In genomic region chr15:20696229-20696628, GRCm38 (mm10) we compare ENCODE assay signal across 24 mouse cellular contexts. TPM values are rescaled to one million over a fixed set of nuclear protein-coding genes. Genes with fewer than 3 reads are reported as not detected.
"Had no signal": no experiment of that assay in that cellular context is flagged by ENCODE, and none has a peak within 500 bp of the region (broad histone marks: within the 10 kb centered on the region; RNA-seq: fewer than 3 reads in every experiment).

No protein-coding gene starts in this region.

- H3K36me3 ChIP-seq: lung, embryonic 15.5 days; midbrain, embryonic 10.5 days; midbrain, embryonic 12.5 days; neural tube, embryonic 13.5 days; neural tube, embryonic 15.5 days had no signal

- H3K9ac ChIP-seq: liver, postnatal 0 days; lung, embryonic 15.5 days; midbrain, embryonic 12.5 days; neural tube, embryonic 13.5 days; neural tube, embryonic 15.5 days had no signal

- H3K4me1 ChIP-seq: lung, embryonic 15.5 days; megakaryocyte, embryonic 14.5 days; midbrain, embryonic 10.5 days; midbrain, embryonic 12.5 days; neural tube, embryonic 13.5 days; neural tube, embryonic 15.5 days had no signal

- ATAC-seq: liver, postnatal 0 days; lung, postnatal 0 days; midbrain, embryonic 16.5 days had no signal

- H3K4me3 ChIP-seq: lung, embryonic 15.5 days; megakaryocyte, embryonic 14.5 days; midbrain, embryonic 10.5 days; midbrain, embryonic 12.5 days; myocyte; neural tube, embryonic 13.5 days; neural tube, embryonic 15.5 days had no signal

- H3K4me2 ChIP-seq: lung, embryonic 15.5 days; midbrain, embryonic 12.5 days; neural tube, embryonic 13.5 days; neural tube, embryonic 15.5 days had no signal

- H3K9me3 ChIP-seq: lung, embryonic 15.5 days; megakaryocyte, embryonic 14.5 days; midbrain, embryonic 10.5 days; midbrain, embryonic 12.5 days; neural tube, embryonic 13.5 days; neural tube, embryonic 15.5 days had no signal

- H3K27ac ChIP-seq: lung, embryonic 15.5 days; macrophage; midbrain, embryonic 10.5 days; midbrain, embryonic 12.5 days; neural tube, embryonic 13.5 days; neural tube, embryonic 15.5 days had no signal

- DNase-seq: liver, postnatal 0 days; lung, adult 2 months; lung, postnatal 14 days; lung, postnatal 36 days; midbrain, embryonic 14.5 days; retina, postnatal 1 day; right cerebral cortex, adult 18-20 months; right cerebral cortex, postnatal 25 days; right cerebral cortex, postnatal 4 days; spleen, adult 18-20 months; thymus, adult 18-20 months; thymus, postnatal 14 days; thymus, postnatal 36 days had no signal

- H3K27me3 ChIP-seq: lung, embryonic 15.5 days; megakaryocyte, embryonic 14.5 days; midbrain, embryonic 12.5 days; neural tube, embryonic 13.5 days; neural tube, embryonic 15.5 days had no signal

RNA-seq across cellular contexts. Expression of gene Acot10, which starts 29.7 kb away (rescaled TPM):
- polyA plus RNA-seq: liver, postnatal 0 days; lung, adult 2 months; macrophage; small intestine, adult 2 months had no signal
